Mouse (Mus musculus) C2C12 (cell line): ENCODE results near the gene Klk4. TPM values are rescaled to one million over a fixed set of nuclear protein-coding genes. Genes with fewer than 3 reads are reported as not detected.

Experiments used
- H3K27me3 ChIP-seq: one replicate; pipeline ENCODE4 v1.6.1; 2011; ENCODE audit not compliant: control insufficient read depth, insufficient read depth, insufficient read length
- H3K36me3 ChIP-seq: one replicate; pipeline ENCODE4 v1.6.1; 2011; ENCODE audit not compliant: control insufficient read depth, insufficient read depth
- H3K4me3 ChIP-seq: one replicate; pipeline ENCODE4 v1.5.1; 2011; ENCODE audit warnings: mild to moderate bottlenecking, control low read depth; ENCODE audit not compliant: poor library complexity, insufficient read depth, severe bottlenecking
- H3K79me2 ChIP-seq: one replicate; pipeline ENCODE4 v1.6.1; 2011; ENCODE audit not compliant: control insufficient read depth, insufficient read depth
- H3K79me3 ChIP-seq: one replicate; pipeline ENCODE4 v1.6.1; 2011; ENCODE audit warnings: low read depth, control low read depth
- H3ac ChIP-seq: one replicate; pipeline ENCODE3; 2011; ENCODE audit warnings: low read depth; ENCODE audit not compliant: control insufficient read depth, insufficient read length
- CTCF ChIP-seq: IDR thresholded peaks from one replicate; pipeline ENCODE4 v1.5.1; 2011; ENCODE audit not compliant: control insufficient read depth, insufficient read depth, insufficient read length
- polyA plus RNA-seq: library from polyadenylated mRNA; unstranded; fragments of >200 nt; fragmentation: generic; extraction: Trizol; gene quantifications from one replicate; pipeline ENCODE4 v1.2.1, GENCODE M21; 2012; ENCODE audit warnings: missing spikeins

Klk4 gene
- polyA plus RNA-seq, 1 experiment = not detected

GRCm38 (mm10) chr7:43934747-43935146 lies 53.8 kb downstream of the Klk4 start:
- Histone ChIP-seq H3K27me3 (no peaks in the 10 kb centered on the region), H3K36me3 (no peaks in the 10 kb centered on the region), H3K79me2 (no peaks in the 10 kb centered on the region), H3ac (no peak overlapping the region), H3K4me3 (no peak overlapping the region), H3K79me3 (no peaks in the 10 kb centered on the region)
- no peak for TF ChIP-seq CTCF

Other genes starting within 250 kb of the Klk4 start
- gene Ceacam18, start 246.5 kb upstream of the Klk4 start, polyA plus RNA-seq = not detected
- not detected for gene Siglece, start 221.0 kb upstream of the Klk4 start, polyA plus RNA-seq
- gene Ctu1, start 209.1 kb upstream of the Klk4 start, polyA plus RNA-seq = 12.4 TPM
- gene Klk14, start 190.7 kb upstream of the Klk4 start, polyA plus RNA-seq = not detected
- not detected for gene Klk13, start 168.6 kb upstream of the Klk4 start, polyA plus RNA-seq
- gene Klk12, start 112.3 kb upstream of the Klk4 start, polyA plus RNA-seq = not detected
- not detected for gene Klk11, start 106.6 kb upstream of the Klk4 start, polyA plus RNA-seq
- gene Klk10, start 100.1 kb upstream of the Klk4 start, polyA plus RNA-seq = 2.1 TPM
- 0.16 TPM for gene Klk9, start 89.3 kb upstream of the Klk4 start, polyA plus RNA-seq
- 0.36 TPM for gene Klk8, start 83.6 kb upstream of the Klk4 start, polyA plus RNA-seq
- not detected for gene Klk7, start 69.9 kb upstream of the Klk4 start, polyA plus RNA-seq
- gene Klk6, start 56.7 kb upstream of the Klk4 start, polyA plus RNA-seq = 1.1 TPM
- not detected for gene Klk5, start 39.2 kb upstream of the Klk4 start, polyA plus RNA-seq
- gene Klk15, start 52.6 kb downstream of the Klk4 start, polyA plus RNA-seq = not detected
- gene Klk1b8, start 69.5 kb downstream of the Klk4 start, polyA plus RNA-seq = not detected
- not detected for gene Klk1b1, start 85.6 kb downstream of the Klk4 start, polyA plus RNA-seq
- not detected for gene Klk1b9, start 94.9 kb downstream of the Klk4 start, polyA plus RNA-seq
- gene Klk1b11, start 114.7 kb downstream of the Klk4 start, polyA plus RNA-seq = not detected
- gene Klk1b26, start 131.0 kb downstream of the Klk4 start, polyA plus RNA-seq = not detected
- gene Klk1b27, start 171.1 kb downstream of the Klk4 start, polyA plus RNA-seq = not detected
- gene Klk1b21, start 221.2 kb downstream of the Klk4 start, polyA plus RNA-seq = not detected
- 0.19 TPM for gene Klk1b22, start 231.5 kb downstream of the Klk4 start, polyA plus RNA-seq